Mouse (Mus musculus) bone marrow, adult 2 months (tissue): Measurements from ENCODE around the gene C1rb.

Source experiments
- CTCF ChIP-seq: fragments of 200-500 bp; IDR thresholded peaks from 2 replicates; pipeline ENCODE4 v1.5.1; 2011; ENCODE audit warnings: low read length, control low read depth; ENCODE audit not compliant: control insufficient read depth, insufficient read depth
- POLR2A ChIP-seq: fragments of 200-500 bp; IDR thresholded peaks from 2 replicates; pipeline ENCODE4 v1.6.1; 2011; ENCODE audit warnings: low read depth, mild to moderate bottlenecking, control low read depth, low read length, borderline replicate concordance; ENCODE audit not compliant: control insufficient read depth

DNA sequence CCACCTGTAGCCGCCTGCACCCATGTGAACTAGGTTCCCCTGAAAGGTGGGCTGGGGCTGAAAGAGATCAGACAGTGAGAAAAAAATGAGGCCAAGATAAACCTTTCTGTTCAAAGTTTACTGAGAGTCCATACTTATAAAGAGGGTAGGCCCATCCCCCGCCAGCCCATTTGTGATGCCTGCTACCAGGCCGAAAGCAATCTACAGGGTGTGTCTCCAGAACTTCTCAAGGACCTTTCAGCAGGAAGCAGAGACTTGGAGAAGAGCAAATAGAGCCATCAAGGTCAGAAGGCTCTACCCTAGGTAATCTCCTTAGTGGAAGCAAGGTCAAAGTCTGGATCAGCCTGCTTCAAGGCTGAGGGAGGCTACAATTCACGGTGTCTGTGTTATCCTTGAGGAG, 31.9 kb downstream of the C1rb start:
- no peak for TF ChIP-seq POLR2A
- no peak for TF ChIP-seq CTCF
